Mouse (Mus musculus) erythroid progenitor cell, adult 5-6 weeks (primary cell): Measurements from ENCODE around the gene Gdpgp1. TPM values are rescaled to one million over a fixed set of nuclear protein-coding genes. Genes with fewer than 3 reads are reported as not detected.

ENCODE experiments used
- ATAC-seq: replicated peaks from 2 replicates; pipeline ENCODE4 v1.8.0; 2016; ENCODE audit warnings: moderate number of reproducible peaks, mild to moderate bottlenecking, moderate TSS enrichment, inconsistent platforms; ENCODE audit not compliant: poor library complexity, low FRiP score, severe bottlenecking
- total RNA-seq, 2 experiments: library from RNA; stranded (forward) in 1 of 2; stranded (reverse) in 1 of 2; fragments of 150-400 nt in 1 of 2; fragments of 186-747, 209-891 nt in 1 of 2; gene quantifications; 2 replicates each; pipeline versions ENCODE4 v1.2.3 to v1.2.4; 2015 to 2017; ENCODE audit warnings: low replicate concordance in 2 of 2

The Gdpgp1 gene
- total RNA-seq, 2 experiments from 2014 or later, result 0.08 to 1.3 TPM

GRCm38 (mm10) chr7:80267764-80268163 lies 35.1 kb downstream of the Gdpgp1 start:
- ATAC-seq, result no peak

- peak; percentile 97 for ATAC-seq
Observed at GRCm38 (mm10) chr7:80268897-80269750, 36.5 kb downstream of the Gdpgp1 start, which contains the start of gene Vps33b. Vps33b (plus strand) TSS chr7:80269649.

GRCm38 (mm10) chr7:80269751-80270255 lies 37.1 kb downstream of the Gdpgp1 start:
- peak; percentile 66 for ATAC-seq

- ATAC-seq, result no peak
Observed at GRCm38 (mm10) chr7:80273456-80273855, 40.8 kb downstream of the Gdpgp1 start.

- no peak for ATAC-seq
Observed at GRCm38 (mm10) chr7:80276374-80276773, 43.7 kb downstream of the Gdpgp1 start.

- no peak for ATAC-seq
Observed at GRCm38 (mm10) chr7:80280032-80280431, 47.4 kb downstream of the Gdpgp1 start.

GRCm38 (mm10) chr7:80280998-80281397 lies 48.3 kb downstream of the Gdpgp1 start:
- no peak for ATAC-seq

- no peak for ATAC-seq
Observed at GRCm38 (mm10) chr7:80281646-80282045, 49.0 kb downstream of the Gdpgp1 start.

GRCm38 (mm10) chr7:80283226-80283918 lies 50.7 kb downstream of the Gdpgp1 start:
- ATAC-seq, result 0 out of 2 replicates have a peak, but pooled peaks have one; percentile 35

- no peak for ATAC-seq
Observed at GRCm38 (mm10) chr7:80284391-80284790, 51.7 kb downstream of the Gdpgp1 start.

GRCm38 (mm10) chr7:80285725-80286124 lies 53.1 kb downstream of the Gdpgp1 start:
- no peak for ATAC-seq

- ATAC-seq, result no peak
Observed at GRCm38 (mm10) chr7:80287736-80288135, 55.1 kb downstream of the Gdpgp1 start.

Other genes starting within 250 kb of the Gdpgp1 start
- gene Zfp710, start 208.1 kb upstream of the Gdpgp1 start, total RNA-seq (2015; ENCODE audit: low replicate concordance), result 5.4 and 10.9 TPM in 2 replicates
- 2.4 and 3.6 TPM in 2 replicates for gene Zfp710, start 208.1 kb upstream of the Gdpgp1 start, total RNA-seq (2017; ENCODE audit: low replicate concordance)
- 11.7 and 45.8 TPM in 2 replicates for gene Idh2, start 117.5 kb upstream of the Gdpgp1 start, total RNA-seq (2015; ENCODE audit: low replicate concordance)
- gene Idh2, start 117.5 kb upstream of the Gdpgp1 start, total RNA-seq (2017; ENCODE audit: low replicate concordance), result 14.7 and 16.7 TPM in 2 replicates
- gene Sema4b, start 46.0 kb upstream of the Gdpgp1 start, total RNA-seq (2015; ENCODE audit: low replicate concordance), result 106 and 122 TPM in 2 replicates
- gene Sema4b, start 46.0 kb upstream of the Gdpgp1 start, total RNA-seq (2017; ENCODE audit: low replicate concordance), result 105 and 126 TPM in 2 replicates
- 69.2 and 73.8 TPM in 2 replicates for gene Cib1, start 52 bp upstream of the Gdpgp1 start, total RNA-seq (2015; ENCODE audit: low replicate concordance)
- 70.2 and 70.4 TPM in 2 replicates for gene Cib1, start 52 bp upstream of the Gdpgp1 start, total RNA-seq (2017; ENCODE audit: low replicate concordance)
- gene Ttll13, start 13.5 kb downstream of the Gdpgp1 start, total RNA-seq (2015; ENCODE audit: low replicate concordance), result 2.9 TPM in 1 of 2 replicates, not detected in the other
- gene Ttll13, start 13.5 kb downstream of the Gdpgp1 start, total RNA-seq (2017; ENCODE audit: low replicate concordance), result not detected in 2 replicates
- 28.8 and 31.9 TPM in 2 replicates for gene Ngrn, start 28.4 kb downstream of the Gdpgp1 start, total RNA-seq (2015; ENCODE audit: low replicate concordance)
- 10.1 and 18.8 TPM in 2 replicates for gene Ngrn, start 28.4 kb downstream of the Gdpgp1 start, total RNA-seq (2017; ENCODE audit: low replicate concordance)
- gene Vps33b, start 36.8 kb downstream of the Gdpgp1 start, total RNA-seq (2015; ENCODE audit: low replicate concordance), result 23.4 and 28.5 TPM in 2 replicates
- gene Vps33b, start 36.8 kb downstream of the Gdpgp1 start, total RNA-seq (2017; ENCODE audit: low replicate concordance), result 4.9 and 27.5 TPM in 2 replicates
- 893 and 1,097 TPM in 2 replicates for gene Prc1, start 61.6 kb downstream of the Gdpgp1 start, total RNA-seq (2015; ENCODE audit: low replicate concordance)
- gene Prc1, start 61.6 kb downstream of the Gdpgp1 start, total RNA-seq (2017; ENCODE audit: low replicate concordance), result 1,788 and 2,160 TPM in 2 replicates
- gene Rccd1, start 91.6 kb downstream of the Gdpgp1 start, total RNA-seq (2015; ENCODE audit: low replicate concordance), result 3.8 and 12.6 TPM in 2 replicates
- gene Rccd1, start 91.6 kb downstream of the Gdpgp1 start, total RNA-seq (2017; ENCODE audit: low replicate concordance), result 1.1 and 6.3 TPM in 2 replicates
- gene Unc45a, start 108.1 kb downstream of the Gdpgp1 start, total RNA-seq (2015; ENCODE audit: low replicate concordance), result 1.4 and 2.5 TPM in 2 replicates
- 2.2 and 14.5 TPM in 2 replicates for gene Unc45a, start 108.1 kb downstream of the Gdpgp1 start, total RNA-seq (2017; ENCODE audit: low replicate concordance)
- 1.3 and 24.9 TPM in 2 replicates for gene Hddc3, start 110.2 kb downstream of the Gdpgp1 start, total RNA-seq (2015; ENCODE audit: low replicate concordance)
- gene Hddc3, start 110.2 kb downstream of the Gdpgp1 start, total RNA-seq (2017; ENCODE audit: low replicate concordance), result 4.4 TPM in 1 of 2 replicates, not detected in the other
- gene Man2a2, start 138.5 kb downstream of the Gdpgp1 start, total RNA-seq (2015; ENCODE audit: low replicate concordance), result 6.5 and 13.0 TPM in 2 replicates
- gene Man2a2, start 138.5 kb downstream of the Gdpgp1 start, total RNA-seq (2017; ENCODE audit: low replicate concordance), result 5.1 and 7.8 TPM in 2 replicates
- 31.0 and 53.2 TPM in 2 replicates for gene Fes, start 155.1 kb downstream of the Gdpgp1 start, total RNA-seq (2015; ENCODE audit: low replicate concordance)
- gene Fes, start 155.1 kb downstream of the Gdpgp1 start, total RNA-seq (2017; ENCODE audit: low replicate concordance), result 9.1 and 17.2 TPM in 2 replicates
- 22.7 and 51.1 TPM in 2 replicates for gene Furin, start 172.6 kb downstream of the Gdpgp1 start, total RNA-seq (2015; ENCODE audit: low replicate concordance)
- gene Furin, start 172.6 kb downstream of the Gdpgp1 start, total RNA-seq (2017; ENCODE audit: low replicate concordance), result 24.6 and 28.2 TPM in 2 replicates